Mouse (Mus musculus): ENCODE results near the gene Ptprd. TPM values are rescaled to one million over a fixed set of nuclear protein-coding genes. Genes with fewer than 3 reads are reported as not detected.

The Ptprd gene
- total RNA-seq, 2 experiments from 2014 or later: not detected

GRCm38 (mm10) chr4:77640022-77640421 is 571.7 kb downstream of the Ptprd start:
- ATAC-seq (replicated peaks; ENCODE audit: low FRiP score, poor library complexity, severe bottlenecking): no peak

GRCm38 (mm10) chr4:77613129-77613528 is 598.6 kb downstream of the Ptprd start:
- no peak for ATAC-seq (replicated peaks; ENCODE audit: low FRiP score, poor library complexity, severe bottlenecking)

DNA sequence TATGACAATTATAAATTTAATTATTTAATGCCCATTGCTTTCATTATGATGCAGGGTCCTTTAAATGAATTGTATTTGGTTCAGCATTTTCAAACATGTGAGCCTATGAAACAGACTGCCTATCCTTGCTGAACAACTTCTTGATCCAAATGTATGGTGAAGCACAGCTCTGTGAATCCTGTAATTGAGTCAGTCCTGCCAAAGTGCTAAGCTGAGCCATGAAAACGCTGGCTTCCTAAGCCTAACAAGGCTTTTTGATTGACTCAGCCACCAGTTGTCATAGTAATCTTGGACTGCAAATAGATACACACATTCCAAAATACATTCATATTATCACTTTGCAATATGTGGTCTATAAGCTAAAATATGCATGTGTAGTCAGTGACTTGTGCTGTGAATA is 625.1 kb downstream of the Ptprd start:
- no peak for ATAC-seq (replicated peaks; ENCODE audit: low FRiP score, poor library complexity, severe bottlenecking)

DNA sequence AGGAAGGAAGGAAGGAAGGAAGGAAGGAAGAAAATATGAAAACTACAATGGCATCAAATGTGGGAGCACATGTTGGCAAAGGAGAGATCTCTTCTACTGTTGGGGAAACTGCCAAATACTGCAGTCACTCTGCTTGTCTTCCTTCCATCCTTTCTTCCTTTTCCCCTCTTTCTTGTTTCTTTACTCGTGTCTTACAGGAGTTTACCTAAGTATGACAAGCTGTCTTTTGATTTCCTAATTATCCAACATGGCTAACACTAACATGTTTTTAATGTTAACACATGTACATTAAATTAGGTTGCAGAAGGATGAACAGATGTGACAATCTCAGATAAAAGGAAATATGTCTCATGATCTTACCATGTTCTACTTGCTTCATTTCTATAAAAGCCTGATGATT is 625.5 kb downstream of the Ptprd start:
- no peak for ATAC-seq (replicated peaks; ENCODE audit: low FRiP score, poor library complexity, severe bottlenecking)

DNA sequence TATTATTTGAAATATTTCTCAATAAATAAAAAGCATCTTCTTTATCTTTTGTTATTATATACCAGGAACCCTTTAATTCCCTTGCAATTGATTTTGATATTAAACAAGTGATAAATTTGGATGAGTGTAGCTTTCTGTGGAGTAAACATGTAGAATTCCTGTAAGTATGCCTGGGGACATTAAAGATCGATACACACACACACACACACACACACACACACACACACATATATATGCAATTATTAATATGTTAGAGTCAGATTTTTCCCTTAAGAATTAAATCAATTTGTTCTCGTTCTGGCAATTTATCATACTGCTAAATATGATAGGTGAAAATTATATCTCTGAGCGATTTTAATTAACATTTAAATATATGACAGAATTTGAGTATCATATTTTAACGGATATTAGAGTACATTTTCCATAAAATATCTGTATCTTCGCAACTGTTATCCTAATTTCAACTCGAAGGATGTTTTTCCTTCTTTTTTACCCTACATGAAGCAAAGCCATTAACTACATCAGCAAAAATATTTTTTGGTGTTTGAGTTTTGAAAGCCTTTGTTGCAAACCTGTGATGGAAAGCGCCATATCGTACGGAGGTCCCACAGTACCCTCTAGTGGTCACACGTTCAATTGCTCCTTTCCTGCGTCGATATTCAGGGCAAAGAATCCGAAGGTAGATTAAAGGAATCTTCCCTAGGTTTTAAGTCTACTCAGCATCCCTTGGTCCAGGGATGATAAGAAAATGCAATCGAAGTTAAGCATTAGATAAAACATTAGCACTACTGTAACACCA is 653.2 kb downstream of the Ptprd start:
- ATAC-seq (replicated peaks; ENCODE audit: low FRiP score, poor library complexity, severe bottlenecking): no peak

- no peak for ATAC-seq (replicated peaks; ENCODE audit: low FRiP score, poor library complexity, severe bottlenecking)
These were observed 655.9 kb downstream of the Ptprd start for GRCm38 (mm10) chr4:77555841-77556240.

GRCm38 (mm10) chr4:77537843-77538242 is 673.9 kb downstream of the Ptprd start:
- ATAC-seq (replicated peaks; ENCODE audit: low FRiP score, poor library complexity, severe bottlenecking): no peak

- ATAC-seq (replicated peaks; ENCODE audit: low FRiP score, poor library complexity, severe bottlenecking): no peak
These were observed 674.4 kb downstream of the Ptprd start for GRCm38 (mm10) chr4:77537336-77537735.

GRCm38 (mm10) chr4:77535601-77536000 is 676.2 kb downstream of the Ptprd start:
- no peak for ATAC-seq (replicated peaks; ENCODE audit: low FRiP score, poor library complexity, severe bottlenecking)

DNA sequence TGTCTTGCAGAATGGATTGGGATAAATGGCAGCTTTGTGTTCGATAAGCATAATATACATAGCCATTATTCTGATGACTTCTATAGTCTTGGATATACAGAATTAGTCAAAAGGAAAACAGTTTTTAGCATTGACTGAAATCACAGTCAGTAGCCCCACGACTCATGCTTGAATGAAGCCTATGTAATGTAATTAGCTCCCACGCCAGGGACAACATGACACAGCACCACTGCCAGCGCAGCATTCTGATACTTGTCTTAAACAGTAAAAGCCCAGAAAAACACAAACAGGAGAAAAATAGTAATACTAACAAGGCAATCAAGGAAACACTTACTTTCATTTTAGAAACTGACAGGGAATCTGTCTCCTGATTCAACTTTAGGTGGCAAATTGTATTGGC is 677.2 kb downstream of the Ptprd start:
- ATAC-seq (replicated peaks; ENCODE audit: low FRiP score, poor library complexity, severe bottlenecking): no peak

- ATAC-seq (replicated peaks; ENCODE audit: low FRiP score, poor library complexity, severe bottlenecking): no peak
These were observed 692.6 kb downstream of the Ptprd start for GRCm38 (mm10) chr4:77519166-77519565.

- no peak for ATAC-seq (replicated peaks; ENCODE audit: low FRiP score, poor library complexity, severe bottlenecking)
These were observed 697.7 kb downstream of the Ptprd start for GRCm38 (mm10) chr4:77513914-77514628.

DNA sequence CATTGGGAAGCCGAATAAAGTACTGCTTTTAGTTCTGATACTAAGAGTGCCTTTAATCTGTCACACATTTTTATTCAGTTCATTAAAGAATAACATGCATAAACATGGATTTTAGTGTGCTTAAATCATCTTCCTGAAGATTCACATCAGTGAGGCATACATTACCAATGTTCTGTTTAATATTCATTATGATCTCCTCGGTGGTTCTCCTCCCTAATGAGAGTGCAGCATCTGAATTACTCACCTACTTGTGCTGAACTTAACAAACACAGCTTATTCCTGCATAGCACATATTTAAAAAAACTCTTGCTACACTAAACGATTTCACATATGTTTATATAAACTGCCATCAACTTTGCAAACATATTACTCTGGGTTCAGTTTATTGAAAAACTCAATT is 698.7 kb downstream of the Ptprd start:
- ATAC-seq (replicated peaks; ENCODE audit: low FRiP score, poor library complexity, severe bottlenecking): no peak

DNA sequence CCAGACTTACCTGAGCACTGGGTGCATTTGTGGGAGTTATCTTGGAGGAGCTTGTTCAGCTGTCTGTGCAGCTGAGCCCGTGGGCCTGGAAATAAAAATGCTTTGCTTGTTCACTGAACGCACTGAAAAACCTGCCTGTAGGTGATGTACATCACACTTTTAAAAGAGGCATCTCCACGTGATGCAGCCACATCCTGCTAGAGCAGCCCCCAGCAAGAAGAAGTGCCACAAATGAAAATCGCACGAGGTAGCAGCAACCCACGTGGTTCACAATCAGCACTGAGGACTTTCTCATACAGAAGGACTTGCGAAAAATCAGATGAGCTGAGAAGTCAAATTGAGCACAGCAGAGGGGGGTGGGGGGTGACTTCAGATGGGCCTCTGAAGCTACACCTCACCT is 757.7 kb downstream of the Ptprd start:
- ATAC-seq (replicated peaks; ENCODE audit: low FRiP score, poor library complexity, severe bottlenecking): no peak

GRCm38 (mm10) chr4:77399146-77399545 is 812.6 kb downstream of the Ptprd start:
- ATAC-seq (replicated peaks; ENCODE audit: low FRiP score, poor library complexity, severe bottlenecking): no peak

GRCm38 (mm10) chr4:77361728-77362127 is 850.0 kb downstream of the Ptprd start:
- ATAC-seq (replicated peaks; ENCODE audit: low FRiP score, poor library complexity, severe bottlenecking): no peak

GRCm38 (mm10) chr4:77327198-77327597 is 884.6 kb downstream of the Ptprd start:
- no peak for ATAC-seq (replicated peaks; ENCODE audit: low FRiP score, poor library complexity, severe bottlenecking)

- ATAC-seq (replicated peaks; ENCODE audit: low FRiP score, poor library complexity, severe bottlenecking): no peak
These were observed 894.6 kb downstream of the Ptprd start for GRCm38 (mm10) chr4:77317060-77317680.

DNA sequence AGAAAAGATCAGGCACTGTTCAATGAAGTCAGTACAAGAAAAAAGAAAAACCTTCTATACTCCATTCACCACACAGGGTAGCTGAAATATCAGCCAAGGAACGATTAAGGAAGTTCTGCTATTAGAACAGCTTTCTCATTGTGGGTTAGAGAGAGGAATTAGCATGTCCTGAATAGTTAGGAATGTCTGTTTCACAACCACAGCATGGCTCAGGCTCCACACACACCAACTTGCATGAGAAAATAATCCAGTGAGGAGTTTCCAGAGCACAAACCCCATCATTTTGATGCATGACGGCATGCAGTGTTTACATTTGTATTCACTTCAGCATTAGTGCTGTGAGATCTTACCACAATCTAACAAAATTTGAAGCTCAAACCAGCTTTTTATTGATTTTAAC is 895.1 kb downstream of the Ptprd start:
- ATAC-seq (replicated peaks; ENCODE audit: low FRiP score, poor library complexity, severe bottlenecking): no peak

GRCm38 (mm10) chr4:77310127-77310788 is 901.5 kb downstream of the Ptprd start:
- ATAC-seq (replicated peaks; ENCODE audit: low FRiP score, poor library complexity, severe bottlenecking): no peak

All from erythroid progenitor cell, adult 5-6 weeks (primary cell).